Mouse (Mus musculus): ENCODE measurements around the gene 4922502D21Rik.
"Not testable (repeated sequence)": the region's sequence is repeated elsewhere in the genome, so short reads cannot be mapped to it uniquely, and the experiment has no call there.

The 4922502D21Rik gene

DNA sequence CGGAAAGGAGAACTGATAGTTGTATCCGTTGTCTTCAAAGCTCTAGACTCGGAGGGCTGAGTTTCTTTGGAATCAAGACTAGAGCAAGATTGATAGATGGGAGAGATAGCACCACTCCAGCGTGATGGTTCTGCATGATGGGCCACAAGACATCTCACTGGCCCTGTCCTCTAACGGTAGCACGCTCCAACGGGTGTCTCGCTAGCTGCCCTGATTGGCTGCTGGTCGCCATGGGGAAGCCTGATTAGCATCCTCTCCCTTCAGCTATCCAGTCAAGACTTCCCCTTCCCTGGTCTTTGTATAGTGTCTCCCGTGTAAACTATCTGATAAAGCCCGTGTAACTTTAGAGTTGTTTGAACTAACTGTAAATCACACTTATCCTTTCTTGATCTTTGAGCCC is at the start of gene 4922502D21Rik:
Gene 4922502D21Rik (minus strand): TSS at position 187 of the 400 bp plus-strand sequence.
- DNase-seq = no peak

GRCm38 (mm10) chr6:129380454-129380853 is 48.9 kb upstream of the 4922502D21Rik start:
- no peak for DNase-seq

- no peak for DNase-seq
These were observed 43.4 kb upstream of the 4922502D21Rik start for GRCm38 (mm10) chr6:129374937-129375471.

GRCm38 (mm10) chr6:129369374-129370132 is 38.0 kb upstream of the 4922502D21Rik start:
- DNase-seq = no peak

GRCm38 (mm10) chr6:129365959-129366359 is 34.4 kb upstream of the 4922502D21Rik start:
- DNase-seq = peak; percentile 4

DNA sequence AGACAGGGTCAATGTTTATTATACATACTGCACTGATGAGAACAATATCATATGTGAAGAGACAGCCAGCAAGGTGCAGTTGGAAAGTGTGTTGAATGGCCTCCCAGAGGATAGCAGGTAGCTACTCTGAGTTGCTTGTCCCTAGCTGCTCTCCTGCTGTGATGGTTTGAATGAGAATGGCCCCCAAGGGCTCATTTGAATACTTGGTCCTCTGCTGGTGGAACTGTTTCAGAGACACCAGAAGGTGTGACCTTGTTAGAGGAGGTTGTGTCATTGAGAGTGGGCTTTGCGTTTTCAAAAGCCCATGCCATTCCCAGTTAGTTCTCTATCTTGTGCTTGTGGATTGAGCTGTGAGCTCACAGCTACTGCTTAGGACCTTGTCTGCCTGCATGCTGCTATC is 32.3 kb upstream of the 4922502D21Rik start:
- no peak for DNase-seq

DNA sequence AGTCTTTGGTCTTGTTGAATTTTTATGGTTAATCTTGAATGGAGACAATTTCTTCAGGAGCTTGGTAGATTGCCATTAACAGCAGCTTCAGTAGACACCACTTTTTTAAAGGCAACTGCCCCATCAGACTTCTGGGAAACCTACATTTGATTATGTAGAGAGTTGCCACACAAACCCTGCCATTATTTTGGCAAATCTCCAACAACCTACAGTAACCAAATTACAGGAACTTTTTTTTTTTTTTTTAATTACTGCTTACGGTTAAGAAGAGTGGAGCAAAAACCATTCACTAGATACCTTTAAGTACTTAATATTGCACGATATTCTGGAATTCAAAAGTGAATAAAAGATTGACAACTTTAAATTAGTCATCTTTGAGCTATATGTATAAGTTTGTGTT is 27.9 kb upstream of the 4922502D21Rik start:
- DNase-seq = no peak

DNA sequence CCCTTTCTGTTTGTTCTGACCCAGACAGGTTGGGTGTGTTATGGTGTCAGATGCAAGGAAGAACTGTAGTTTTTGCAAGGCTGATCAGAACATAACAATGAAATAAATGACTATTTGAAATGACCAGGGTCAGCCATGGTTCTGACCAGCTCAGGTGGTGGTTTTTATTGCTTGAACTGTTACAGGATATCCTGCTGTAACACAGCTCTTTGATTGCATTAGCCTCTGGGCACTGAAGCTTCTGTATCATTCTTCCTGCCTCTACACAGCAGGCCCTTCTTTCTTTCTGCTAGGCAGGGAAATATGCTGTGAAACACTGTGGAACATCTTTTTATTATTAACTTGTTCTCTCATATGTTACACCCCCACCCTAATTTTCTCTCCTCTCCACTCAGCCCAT is 24.8 kb upstream of the 4922502D21Rik start:
- no peak for DNase-seq

- no peak for DNase-seq
These were observed 24.2 kb upstream of the 4922502D21Rik start for GRCm38 (mm10) chr6:129355774-129356173.

GRCm38 (mm10) chr6:129351091-129351490 is 19.5 kb upstream of the 4922502D21Rik start:
- DNase-seq = no peak

DNA sequence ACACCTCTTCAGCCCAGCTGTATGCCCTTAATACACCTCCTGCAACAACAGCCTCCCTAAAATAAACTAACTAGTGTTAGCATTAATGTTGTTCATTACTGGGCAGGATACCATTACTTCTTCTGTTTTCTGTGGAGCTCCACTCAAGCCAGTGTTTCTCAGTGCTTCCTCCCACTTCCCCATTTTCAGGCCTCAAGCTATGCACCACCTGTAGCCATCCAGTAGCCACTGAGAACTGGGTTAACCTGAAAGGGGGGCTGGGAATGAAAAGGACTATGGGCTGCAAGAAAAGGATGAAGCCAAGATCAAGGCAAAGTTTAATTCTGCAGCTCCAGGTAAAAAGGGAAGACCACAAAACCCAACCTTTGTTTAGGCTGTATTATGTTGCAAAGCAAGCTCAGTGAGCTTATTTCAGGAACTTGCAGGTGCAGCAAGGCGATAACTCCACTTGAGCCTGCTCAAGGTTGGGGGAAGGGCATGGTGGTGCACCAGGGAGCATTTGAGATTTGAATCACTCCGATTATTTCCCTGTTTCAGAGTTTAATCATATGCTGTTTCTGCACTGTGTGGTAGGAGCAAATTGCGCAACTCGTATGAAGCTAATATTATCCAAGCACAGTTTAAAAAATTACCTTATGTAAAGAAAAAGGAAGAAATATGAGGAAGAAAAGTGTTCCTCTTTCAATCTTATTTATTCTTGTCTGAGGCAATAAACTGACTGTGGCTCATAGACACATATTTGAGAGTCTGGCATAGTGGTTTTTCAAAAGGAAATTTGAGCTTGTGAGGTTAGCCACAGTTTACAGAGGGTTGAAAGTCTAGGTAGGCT is 18.1 kb upstream of the 4922502D21Rik start:
- DNase-seq = no peak

DNA sequence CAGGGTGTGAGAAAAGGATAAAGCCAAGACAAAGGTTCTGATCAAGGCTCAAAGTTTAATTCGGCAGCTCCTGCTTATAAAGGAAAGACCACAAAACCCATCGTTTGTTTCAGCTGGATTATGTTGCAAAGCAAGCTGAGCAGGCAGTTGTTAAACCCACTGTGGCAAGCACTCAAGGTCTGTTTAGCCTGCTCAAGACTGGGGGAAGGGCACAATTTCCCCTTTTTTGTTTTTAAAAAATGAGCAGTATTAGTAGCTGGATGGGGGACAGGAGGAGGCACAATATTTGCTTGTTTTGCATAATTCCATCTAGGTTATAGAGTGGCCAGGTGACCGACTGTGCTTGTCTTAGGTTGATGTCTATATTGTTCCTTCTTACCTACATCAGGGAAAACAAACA is 12.8 kb upstream of the 4922502D21Rik start:
- DNase-seq = no peak

DNA sequence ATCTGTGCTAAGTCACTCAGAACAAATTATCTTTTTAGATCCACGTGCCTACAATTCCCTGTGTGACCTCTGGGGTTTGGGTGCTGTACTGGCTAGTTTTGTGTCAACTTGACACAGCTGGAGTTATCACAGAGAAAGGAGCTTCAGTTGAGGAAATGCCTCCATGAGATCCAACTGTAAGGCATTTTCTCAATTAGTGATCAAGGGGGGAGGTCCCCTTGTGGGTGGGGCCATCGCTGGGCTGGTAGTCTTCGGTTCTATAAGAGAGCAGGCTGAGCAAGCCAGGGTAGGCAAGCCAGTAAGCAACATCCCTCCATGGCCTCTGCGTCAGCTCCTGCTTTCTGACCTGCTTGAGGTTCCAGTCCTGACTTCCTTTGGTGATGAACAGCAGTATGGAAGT is 10.8 kb upstream of the 4922502D21Rik start, which contains the start of gene Clec12a:
Gene Clec12a (plus strand): TSS at position 301 of the 400 bp plus-strand sequence.
- DNase-seq = not testable (repeated sequence)

DNA sequence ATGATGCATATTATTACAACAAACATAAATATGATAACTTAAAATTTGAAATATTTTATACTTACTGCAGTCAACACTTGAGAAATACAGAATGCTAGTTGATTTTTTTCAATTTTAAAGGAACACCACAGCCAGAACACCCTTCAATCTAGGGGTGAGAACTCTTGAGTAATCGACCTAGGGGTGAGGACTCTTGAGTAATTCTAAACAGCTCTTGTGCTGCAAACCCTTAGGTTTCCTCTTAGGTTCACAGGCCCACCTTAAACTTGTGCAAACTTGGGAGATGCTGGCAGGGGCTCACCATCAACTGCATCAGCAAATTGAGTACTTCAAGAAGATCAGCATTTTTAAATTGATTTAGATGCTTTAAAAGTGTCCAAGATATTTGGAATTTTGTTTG is 6.2 kb upstream of the 4922502D21Rik start:
- DNase-seq = no peak

DNA sequence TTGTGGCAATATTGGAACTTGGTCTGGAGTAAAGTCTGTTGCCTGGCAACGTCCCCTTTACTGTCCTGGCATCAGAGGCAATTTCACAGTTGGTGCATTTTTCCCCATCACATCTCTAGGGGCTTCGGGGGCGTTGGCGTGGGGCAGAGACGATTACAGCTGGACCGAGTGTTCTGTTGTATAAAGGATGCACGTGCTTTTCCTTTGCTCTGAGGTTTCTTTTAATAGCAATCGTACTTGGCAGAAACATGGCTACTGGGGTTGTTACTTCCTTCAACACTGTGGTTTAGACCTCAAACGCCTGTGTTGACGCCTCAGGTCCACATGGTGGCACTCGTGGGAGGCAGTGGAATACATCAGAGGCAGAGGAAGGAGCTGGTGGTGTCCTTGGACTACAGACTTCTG is 2.1 kb upstream of the 4922502D21Rik start:
- DNase-seq = peak; percentile 3

DNA sequence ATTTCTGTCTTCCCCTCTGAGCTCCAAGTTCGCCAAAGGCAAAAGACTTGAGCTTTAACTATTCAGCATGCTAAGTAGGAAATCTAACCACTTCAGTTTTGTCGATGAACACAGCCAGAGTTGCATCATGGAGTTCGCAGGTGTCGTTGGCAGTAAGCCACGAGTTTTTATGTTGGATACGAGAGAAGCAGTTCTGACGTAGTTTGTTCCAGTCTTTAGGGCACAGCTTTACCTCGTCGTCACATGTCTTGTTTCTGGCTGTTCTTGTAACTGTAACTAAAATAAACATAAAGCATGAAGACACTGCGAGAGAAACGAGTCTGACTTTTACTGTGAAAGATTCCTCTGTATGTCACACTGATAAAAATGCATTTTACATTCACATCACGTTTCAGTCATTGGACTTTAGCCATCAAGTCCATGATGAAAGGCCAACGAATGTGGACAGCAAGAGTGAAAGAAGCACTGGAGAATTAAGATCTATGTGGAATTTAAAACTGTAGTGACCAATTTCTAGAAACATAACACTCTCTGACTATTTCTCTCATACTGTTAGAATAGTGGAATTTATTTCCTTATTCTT is 4.9 kb downstream of the 4922502D21Rik start:
- DNase-seq = no peak

DNA sequence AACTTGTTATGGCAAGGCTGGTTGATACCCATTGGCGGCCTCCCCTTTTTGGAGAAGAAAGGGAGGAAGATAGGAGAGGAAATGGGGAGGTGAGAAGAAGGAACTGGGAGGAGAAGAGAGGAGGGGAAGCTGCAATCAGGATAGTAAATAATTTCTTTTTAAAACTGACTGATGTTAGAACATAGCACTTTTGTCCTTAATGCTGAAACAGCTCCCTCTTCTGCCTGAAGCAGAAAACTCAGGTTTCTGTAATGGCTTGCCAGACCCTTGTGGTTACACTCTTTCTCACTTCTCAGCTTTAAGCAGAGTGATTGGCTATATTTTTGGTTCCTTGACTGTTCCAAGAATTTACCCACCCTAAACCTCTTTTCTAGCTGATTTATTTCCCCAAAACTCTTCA is 5.6 kb downstream of the 4922502D21Rik start:
- no peak for DNase-seq

DNA sequence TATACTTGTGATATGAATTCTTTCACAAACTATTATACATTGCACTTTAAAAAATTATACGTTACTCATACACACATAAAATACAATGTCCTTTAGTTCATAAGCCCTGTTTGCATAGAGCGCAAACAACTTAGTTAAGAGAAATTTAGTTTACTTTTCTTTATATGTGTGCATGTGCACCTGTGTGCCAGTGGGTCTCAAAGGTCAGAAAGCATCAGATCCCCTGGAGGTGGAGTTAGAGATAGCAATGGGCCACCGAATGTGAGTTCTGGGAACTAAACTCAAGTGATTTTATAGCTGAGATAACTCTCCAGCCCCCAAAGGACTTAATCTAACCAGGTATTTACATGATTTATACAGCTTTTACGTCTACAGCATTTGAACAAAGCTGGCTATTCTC is 12.3 kb downstream of the 4922502D21Rik start:
- DNase-seq = no peak

GRCm38 (mm10) chr6:129318395-129318794 is 13.2 kb downstream of the 4922502D21Rik start:
- DNase-seq = no peak

DNA sequence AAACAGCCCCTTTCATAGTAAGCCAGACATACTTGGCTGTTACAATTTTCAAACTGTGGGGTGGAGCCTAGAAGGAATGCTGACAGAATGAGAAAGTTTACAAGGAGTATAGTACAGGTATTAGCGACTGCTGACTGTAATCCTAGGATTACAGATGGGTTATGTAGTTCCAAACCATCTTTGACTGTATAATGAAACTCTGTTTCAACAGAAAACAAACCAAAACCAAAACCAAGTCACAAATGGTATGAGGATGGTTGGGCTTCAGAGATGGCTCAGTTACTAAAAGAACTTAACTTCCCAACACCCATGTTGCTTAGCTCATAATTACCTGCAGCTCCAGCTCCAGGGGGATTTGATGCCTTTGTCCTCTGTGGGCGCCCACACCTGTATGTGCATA is 15.1 kb downstream of the 4922502D21Rik start:
- no peak for DNase-seq

DNA sequence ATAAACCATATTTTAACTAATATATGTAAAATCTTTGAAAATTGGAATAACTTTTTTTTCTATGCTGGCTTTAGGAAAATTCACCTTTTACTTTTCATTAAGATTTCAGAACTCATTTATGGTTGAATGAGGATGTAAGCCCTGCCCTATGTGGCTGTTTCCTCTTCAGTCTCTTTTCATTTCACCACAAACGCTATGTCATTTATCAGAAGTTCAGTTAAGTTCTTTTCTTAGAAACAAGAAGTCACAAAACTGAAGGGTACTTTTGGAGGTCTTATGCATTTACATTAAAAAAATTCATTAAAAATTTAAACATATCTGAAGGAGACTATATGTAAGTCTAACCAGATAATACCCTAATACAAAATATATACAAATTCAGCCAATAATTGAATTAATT is 15.9 kb downstream of the 4922502D21Rik start:
- DNase-seq = no peak

- no peak for DNase-seq
These were observed 16.9 kb downstream of the 4922502D21Rik start for GRCm38 (mm10) chr6:129314655-129315168.

- no peak for DNase-seq
These were observed 19.1 kb downstream of the 4922502D21Rik start for GRCm38 (mm10) chr6:129312499-129312898.

All from cerebellum, adult 11-12 months (tissue).